Mouse (Mus musculus): ENCODE measurements around the gene A930017K11Rik. TPM values are rescaled to one million over a fixed set of nuclear protein-coding genes. Genes with fewer than 3 reads are reported as not detected.

Gene A930017K11Rik
- polyA plus RNA-seq, 1 experiment from 2014 or later: 6.8 TPM

GRCm38 (mm10) chr17:25970954-25971707 lies 18.8 kb upstream of the A930017K11Rik start:
- Histone ChIP-seq H3K4me1 (replicated peaks; ENCODE audit: insufficient read depth, low read length) (0 out of 2 replicates have a peak, but pooled peaks cover 12% of the 10 kb centered on the region), H3K9ac (ENCODE audit: low read depth, low read length) (no peak overlapping the region), H3K36me3 (ENCODE audit: insufficient read depth, low read length) (no peaks in the 10 kb centered on the region), H3K27ac (no peak overlapping the region), H3K27me3 (ENCODE audit: insufficient read depth, low read length) (no peaks in the 10 kb centered on the region), H3K4me2 (ENCODE audit: low read length) (no peak overlapping the region), H3K9me3 (replicated peaks; ENCODE audit: low read length) (no peaks in the 10 kb centered on the region), H3K4me3 (replicated peaks; ENCODE audit: low read depth, low read length) (no peak overlapping the region)
- DNase-seq (ENCODE audit: low spot score) (no peak), ATAC-seq (replicated peaks; ENCODE audit: low FRiP score, low read depth) (no peak)
- 87% methylated on average over 4 of the region's 4 CpGs for WGBS
- TF ChIP-seq CTCF (IDR thresholded peaks at IDR 0.05; ENCODE audit: low read depth): no peak

GRCm38 (mm10) chr17:25970448-25970847 lies 18.1 kb upstream of the A930017K11Rik start:
- no peak overlapping the region for H3K9ac ChIP-seq (ENCODE audit: low read depth, low read length)
- WGBS: 87% methylated on average over 9 of the region's 9 CpGs
- no peaks in the 10 kb centered on the region for H3K36me3 ChIP-seq (ENCODE audit: insufficient read depth, low read length)
- no peak for ATAC-seq (replicated peaks; ENCODE audit: low FRiP score, low read depth)
- no peak overlapping the region for H3K4me3 ChIP-seq (replicated peaks; ENCODE audit: low read depth, low read length)
- TF ChIP-seq CTCF (IDR thresholded peaks at IDR 0.05; ENCODE audit: low read depth): peak; percentile 13; the same call in 1 of the 2 replicates
- H3K27me3 ChIP-seq (ENCODE audit: insufficient read depth, low read length): no peaks in the 10 kb centered on the region
- H3K4me1 ChIP-seq (replicated peaks; ENCODE audit: insufficient read depth, low read length): 0 out of 2 replicates have a peak, but pooled peaks cover 12% of the 10 kb centered on the region
- no peak for DNase-seq (ENCODE audit: low spot score)
- no peak overlapping the region for H3K4me2 ChIP-seq (ENCODE audit: low read length)
- H3K9me3 ChIP-seq (replicated peaks; ENCODE audit: low read length): no peaks in the 10 kb centered on the region
- H3K27ac ChIP-seq: no peak overlapping the region

- no peaks in the 10 kb centered on the region for H3K36me3 ChIP-seq (ENCODE audit: insufficient read depth, low read length)
- H3K4me3 ChIP-seq (replicated peaks; ENCODE audit: low read depth, low read length): no peak overlapping the region
- no peak overlapping the region for H3K9ac ChIP-seq (ENCODE audit: low read depth, low read length)
- no peak overlapping the region for H3K27ac ChIP-seq
- no peaks in the 10 kb centered on the region for H3K27me3 ChIP-seq (ENCODE audit: insufficient read depth, low read length)
- ATAC-seq (replicated peaks; ENCODE audit: low FRiP score, low read depth): peak; percentile 72; the same call in 1 of the 2 replicates
- no peaks in the 10 kb centered on the region for H3K9me3 ChIP-seq (replicated peaks; ENCODE audit: low read length)
- no peak overlapping the region for H3K4me2 ChIP-seq (ENCODE audit: low read length)
- no peak for TF ChIP-seq CTCF (IDR thresholded peaks at IDR 0.05; ENCODE audit: low read depth)
- DNase-seq (ENCODE audit: low spot score): peak; percentile 34
- H3K4me1 ChIP-seq (replicated peaks; ENCODE audit: insufficient read depth, low read length): 0 out of 2 replicates have a peak, but pooled peaks cover 12% of the 10 kb centered on the region
- 61% methylated on average over 1 of the region's 1 CpGs for WGBS
These were observed 15.8 kb upstream of the A930017K11Rik start for GRCm38 (mm10) chr17:25968176-25968575.

- ATAC-seq (replicated peaks; ENCODE audit: low FRiP score, low read depth) (no peak), DNase-seq (ENCODE audit: low spot score) (peak; percentile 69)
- Histone ChIP-seq H3K36me3 (ENCODE audit: insufficient read depth, low read length) (no peaks in the 10 kb centered on the region), H3K4me3 (replicated peaks; ENCODE audit: low read depth, low read length) (no peak overlapping the region), H3K9ac (ENCODE audit: low read depth, low read length) (no peak overlapping the region), H3K9me3 (replicated peaks; ENCODE audit: low read length) (no peaks in the 10 kb centered on the region), H3K4me1 (replicated peaks; ENCODE audit: insufficient read depth, low read length) (0 out of 2 replicates have a peak, but pooled peaks cover 12% of the 10 kb centered on the region), H3K27me3 (ENCODE audit: insufficient read depth, low read length) (no peaks in the 10 kb centered on the region), H3K27ac (no peak overlapping the region), H3K4me2 (ENCODE audit: low read length) (no peak overlapping the region)
- no peak for TF ChIP-seq CTCF (IDR thresholded peaks at IDR 0.05; ENCODE audit: low read depth)
- 35% methylated on average over 3 of the region's 3 CpGs for WGBS
These were observed 15.3 kb upstream of the A930017K11Rik start for GRCm38 (mm10) chr17:25967652-25968051.

- H3K9me3 ChIP-seq (replicated peaks; ENCODE audit: low read length): no peaks in the 10 kb centered on the region
- no peak overlapping the region for H3K27ac ChIP-seq
- H3K36me3 ChIP-seq (ENCODE audit: insufficient read depth, low read length): peaks cover 9% of the 10 kb centered on the region; the same call in 1 of the 2 replicates
- no peak overlapping the region for H3K9ac ChIP-seq (ENCODE audit: low read depth, low read length)
- H3K27me3 ChIP-seq (ENCODE audit: insufficient read depth, low read length): no peaks in the 10 kb centered on the region
- WGBS: 84% methylated on average over 7 of the region's 7 CpGs
- H3K4me3 ChIP-seq (replicated peaks; ENCODE audit: low read depth, low read length): no peak overlapping the region
- DNase-seq (ENCODE audit: low spot score): no peak
- H3K4me2 ChIP-seq (ENCODE audit: low read length): no peak overlapping the region
- no peak for TF ChIP-seq CTCF (IDR thresholded peaks at IDR 0.05; ENCODE audit: low read depth)
- 0 out of 2 replicates have a peak, but pooled peaks cover 12% of the 10 kb centered on the region for H3K4me1 ChIP-seq (replicated peaks; ENCODE audit: insufficient read depth, low read length)
- 0 out of 2 replicates have a peak, but pooled peaks have one; percentile 12 for ATAC-seq (replicated peaks; ENCODE audit: low FRiP score, low read depth)
These were observed 11.9 kb upstream of the A930017K11Rik start for GRCm38 (mm10) chr17:25964271-25964670.

- no peak for DNase-seq (ENCODE audit: low spot score)
- Histone ChIP-seq H3K4me3 (replicated peaks; ENCODE audit: low read depth, low read length) (no peak overlapping the region), H3K9ac (ENCODE audit: low read depth, low read length) (no peak overlapping the region), H3K4me2 (ENCODE audit: low read length) (no peak overlapping the region), H3K4me1 (replicated peaks; ENCODE audit: insufficient read depth, low read length) (0 out of 2 replicates have a peak, but pooled peaks cover 5% of the 10 kb centered on the region), H3K27ac (no peak overlapping the region), H3K36me3 (ENCODE audit: insufficient read depth, low read length) (peaks cover 16% of the 10 kb centered on the region; the same call in 1 of the 2 replicates), H3K9me3 (replicated peaks; ENCODE audit: low read length) (no peaks in the 10 kb centered on the region), H3K27me3 (ENCODE audit: insufficient read depth, low read length) (no peaks in the 10 kb centered on the region)
- no peak for TF ChIP-seq CTCF (IDR thresholded peaks at IDR 0.05; ENCODE audit: low read depth)
- 89% methylated on average over 7 of the region's 7 CpGs for WGBS
- no peak for ATAC-seq (replicated peaks; ENCODE audit: low FRiP score, low read depth)
These were observed 10.1 kb upstream of the A930017K11Rik start for GRCm38 (mm10) chr17:25962413-25962905.

Measured in kidney, postnatal 0 days (tissue).